Mouse (Mus musculus) intestine, embryonic 15.5 days (tissue): ENCODE data around the gene Sema3f. TPM values are rescaled to one million over a fixed set of nuclear protein-coding genes. Genes with fewer than 3 reads are reported as not detected.

Source experiments
- ATAC-seq: fragments of 200-750 bp; cut with Nextera tagmentation; 2 replicates; pipeline ENCODE4 v1.8.0; 2017; ENCODE audit warnings: moderate TSS enrichment, moderate library complexity
- H3K27ac ChIP-seq: fragments of 300-500 bp; sonication (generic); 2 replicates; pipeline ENCODE4 v1.5.1; 2015; ENCODE audit warnings: mild to moderate bottlenecking, inconsistent platforms
- H3K27me3 ChIP-seq: fragments of 300-500 bp; sonication (generic); replicated peaks from 2 replicates; pipeline ENCODE4 v1.6.1; 2015; ENCODE audit warnings: inconsistent platforms
- H3K36me3 ChIP-seq: fragments of 300-500 bp; sonication (generic); 2 replicates; pipeline ENCODE4 v1.6.1; 2015; ENCODE audit warnings: inconsistent platforms
- H3K4me1 ChIP-seq: fragments of 300-500 bp; sonication (generic); replicated peaks from 2 replicates; pipeline ENCODE4 v1.6.1; 2015; ENCODE audit warnings: inconsistent platforms
- H3K4me2 ChIP-seq: fragments of 300-500 bp; sonication (generic); replicated peaks from 2 replicates; pipeline ENCODE4 v1.6.1; 2015; ENCODE audit warnings: mild to moderate bottlenecking, inconsistent platforms
- H3K4me3 ChIP-seq: fragments of 300-500 bp; sonication (generic); replicated peaks from 2 replicates; pipeline ENCODE4 v1.5.1; 2015; ENCODE audit warnings: inconsistent platforms
- H3K9ac ChIP-seq: fragments of 300-500 bp; sonication (generic); 2 replicates; pipeline ENCODE4 v1.6.1; 2015; ENCODE audit warnings: inconsistent platforms
- H3K9me3 ChIP-seq: fragments of 300-500 bp; sonication (generic); 2 replicates; pipeline ENCODE4 v1.6.1; 2016; ENCODE audit warnings: inconsistent platforms
- WGBS: fragments of 180-500 bp; shearing (Covaris S2); methylation state at CpG from one replicate; pipeline ENCODE4 v1.1.7; 2015; 5-methylcytosine and 5-hydroxymethylcytosine counted together
- polyA plus RNA-seq: library from polyadenylated mRNA; unstranded; fragments of >200 nt; fragmentation: Nextera tagmentation; extraction: Ambion mirVana; gene quantifications from 2 replicates; pipeline ENCODE4 v1.2.1, GENCODE M21; 2015

The Sema3f gene
- polyA plus RNA-seq, 1 experiment from 2014 or later = 8.9 TPM

- peak overlapping the region; percentile 91 for H3K4me3 ChIP-seq
- H3K36me3 ChIP-seq = 0 out of 2 replicates have a peak, but pooled peaks cover 4% of the 10 kb centered on the region
- H3K27ac ChIP-seq = peak overlapping the region; percentile 88
- WGBS = 1% methylated on average over 15 of the region's 15 CpGs
- peak overlapping the region; percentile 94 for H3K4me2 ChIP-seq
- peaks cover 53% of the 10 kb centered on the region for H3K4me1 ChIP-seq
- ATAC-seq = peak; percentile 11
- no peaks in the 10 kb centered on the region for H3K27me3 ChIP-seq
- peak overlapping the region; percentile 98 for H3K9ac ChIP-seq
- no peaks in the 10 kb centered on the region for H3K9me3 ChIP-seq
Observed at GRCm38 (mm10) chr9:107633661-107634405, 76.4 kb downstream of the Sema3f start.

DNA sequence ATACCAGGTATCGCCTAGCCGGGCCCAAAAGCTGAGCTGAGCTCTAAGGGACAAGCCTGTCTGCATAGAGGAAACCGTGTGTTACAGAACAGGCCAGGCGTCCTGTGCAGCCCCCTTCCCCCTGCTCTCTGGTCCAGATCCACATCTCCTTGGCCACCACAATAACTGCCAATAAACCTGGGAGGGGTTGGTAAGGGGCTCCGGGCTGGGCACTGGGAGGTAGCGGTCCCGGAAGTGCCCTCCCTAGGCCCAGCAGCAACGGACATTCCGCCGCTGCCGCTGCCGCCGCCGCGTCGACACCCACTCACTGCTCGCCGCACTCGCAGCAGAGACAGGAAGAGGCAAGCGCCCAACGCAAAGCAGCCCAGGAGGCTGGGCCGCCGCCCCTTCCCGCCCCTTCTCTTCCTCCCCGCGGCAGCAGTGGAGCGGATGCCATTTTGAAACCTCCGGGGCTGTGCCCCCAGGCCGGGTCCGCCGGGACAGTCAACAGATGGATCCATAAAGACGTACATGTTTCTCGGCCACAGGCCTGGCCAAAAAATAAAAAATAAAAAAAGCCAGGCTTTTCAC, 77.1 kb downstream of the Sema3f start:
- peaks cover 59% of the 10 kb centered on the region for H3K4me1 ChIP-seq
- peak overlapping the region; percentile 91 for H3K4me3 ChIP-seq
- WGBS = 1% methylated on average over 33 of the region's 33 CpGs
- H3K27me3 ChIP-seq = no peaks in the 10 kb centered on the region
- 0 out of 2 replicates have a peak, but pooled peaks cover 4% of the 10 kb centered on the region for H3K36me3 ChIP-seq
- peak; percentile 46 for ATAC-seq
- no peaks in the 10 kb centered on the region for H3K9me3 ChIP-seq
- H3K27ac ChIP-seq = peak overlapping the region; percentile 88
- peak overlapping the region; percentile 94 for H3K4me2 ChIP-seq
- peak overlapping the region; percentile 98 for H3K9ac ChIP-seq

DNA sequence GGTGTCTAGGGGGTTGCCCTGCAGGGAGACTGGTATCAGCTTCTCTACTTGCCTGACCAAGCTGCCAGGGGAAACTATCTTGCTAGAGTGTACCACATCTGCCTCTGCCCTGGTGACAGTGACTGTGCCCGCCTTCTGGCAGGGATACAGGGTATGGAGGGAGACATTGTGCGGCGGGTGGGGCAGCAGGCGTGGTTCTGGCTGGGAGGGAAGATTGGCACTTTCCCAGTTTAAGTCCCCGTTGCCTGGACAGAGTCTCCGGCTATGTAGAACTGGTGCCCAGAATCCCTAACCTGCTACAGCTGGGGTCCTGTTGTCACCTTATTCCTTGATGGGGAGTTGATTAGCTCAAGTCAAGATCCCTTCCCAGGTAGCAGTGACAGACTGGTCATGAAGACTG, 77.8 kb downstream of the Sema3f start:
- Histone ChIP-seq H3K27me3 (no peaks in the 10 kb centered on the region), H3K36me3 (0 out of 2 replicates have a peak, but pooled peaks cover 4% of the 10 kb centered on the region), H3K4me1 (peaks cover 66% of the 10 kb centered on the region), H3K9ac (peak overlapping the region; percentile 98), H3K4me2 (peak overlapping the region; percentile 94), H3K4me3 (peak overlapping the region; percentile 91), H3K9me3 (no peaks in the 10 kb centered on the region), H3K27ac (peak overlapping the region; percentile 88)
- 73% methylated on average over 6 of the region's 6 CpGs for WGBS
- ATAC-seq = no peak

GRCm38 (mm10) chr9:107631861-107632260, 78.4 kb downstream of the Sema3f start:
- H3K36me3 ChIP-seq = 0 out of 2 replicates have a peak, but pooled peaks cover 4% of the 10 kb centered on the region
- H3K4me3 ChIP-seq = 0 out of 2 replicates have a peak overlapping the region, but pooled peaks have one; percentile 91
- H3K27me3 ChIP-seq = no peaks in the 10 kb centered on the region
- H3K4me2 ChIP-seq = peak overlapping the region; percentile 94
- H3K9ac ChIP-seq = peak overlapping the region; percentile 98
- ATAC-seq = no peak
- H3K27ac ChIP-seq = peak overlapping the region; percentile 88; the same call in 1 of the 2 replicates
- H3K9me3 ChIP-seq = no peaks in the 10 kb centered on the region
- peaks cover 70% of the 10 kb centered on the region for H3K4me1 ChIP-seq
- 92% methylated on average over 8 of the region's 8 CpGs for WGBS

Other genes starting within 250 kb of the Sema3f start
- 42.2 and 43.0 TPM in 2 replicates for gene Tmem115, start 176.5 kb downstream of the Sema3f start, polyA plus RNA-seq
- 31.2 and 35.8 TPM in 2 replicates for gene Cyb561d2, start 168.3 kb downstream of the Sema3f start, polyA plus RNA-seq
- 33.9 and 36.9 TPM in 2 replicates for gene Nprl2, start 168.2 kb downstream of the Sema3f start, polyA plus RNA-seq
- 0.67 and 0.68 TPM in 2 replicates for gene Zmynd10, start 163.2 kb downstream of the Sema3f start, polyA plus RNA-seq
- 51.7 and 52.7 TPM in 2 replicates for gene Rassf1, start 158.9 kb downstream of the Sema3f start, polyA plus RNA-seq
- 44.2 and 45.0 TPM in 2 replicates for gene Tusc2, start 147.2 kb downstream of the Sema3f start, polyA plus RNA-seq
- 81.0 and 87.9 TPM in 2 replicates for gene Hyal2, start 142.5 kb downstream of the Sema3f start, polyA plus RNA-seq
- gene Hyal1, start 133.5 kb downstream of the Sema3f start, polyA plus RNA-seq = 5.9 and 7.4 TPM in 2 replicates
- 15.1 and 19.1 TPM in 2 replicates for gene Naa80, start 131.6 kb downstream of the Sema3f start, polyA plus RNA-seq
- gene Hyal3, start 129.7 kb downstream of the Sema3f start, polyA plus RNA-seq = 0.74 and 0.97 TPM in 2 replicates
- 66.4 and 81.9 TPM in 2 replicates for gene Ifrd2, start 122.8 kb downstream of the Sema3f start, polyA plus RNA-seq
- 34.7 and 37.5 TPM in 2 replicates for gene Sema3b, start 101.2 kb downstream of the Sema3f start, polyA plus RNA-seq
- 334 and 335 TPM in 2 replicates for gene Gnai2, start 75.1 kb downstream of the Sema3f start, polyA plus RNA-seq
- gene Slc38a3, start 40.9 kb downstream of the Sema3f start, polyA plus RNA-seq = 8.4 and 16.0 TPM in 2 replicates
- gene Gnat1, start 30.8 kb downstream of the Sema3f start, polyA plus RNA-seq = 0.82 and 1.9 TPM in 2 replicates
- gene Rbm5, start 60.5 kb upstream of the Sema3f start, polyA plus RNA-seq = 153 and 154 TPM in 2 replicates
- gene Rbm6, start 162.8 kb upstream of the Sema3f start, polyA plus RNA-seq = 67.2 and 70.5 TPM in 2 replicates
- 18.5 and 20.7 TPM in 2 replicates for gene Mon1a, start 177.7 kb upstream of the Sema3f start, polyA plus RNA-seq
- 11.4 and 14.2 TPM in 2 replicates for gene Mst1r, start 196.4 kb upstream of the Sema3f start, polyA plus RNA-seq
- gene Actl11, start 218.0 kb upstream of the Sema3f start, polyA plus RNA-seq = not detected in 2 replicates
- 1.9 and 2.2 TPM in 2 replicates for gene Camkv, start 225.2 kb upstream of the Sema3f start, polyA plus RNA-seq
- gene Traip, start 239.7 kb upstream of the Sema3f start, polyA plus RNA-seq = 17.7 and 17.9 TPM in 2 replicates